Mouse (Mus musculus): ENCODE data around the gene Wdr78. TPM values are rescaled to one million over a fixed set of nuclear protein-coding genes. Genes with fewer than 3 reads are reported as not detected.

Gene Wdr78
- total and polyA plus RNA-seq, 2 experiments from 2014 or later: 2.8 to 5.1 TPM

GRCm38 (mm10) chr4:103013490-103013889, 100.9 kb downstream of the Wdr78 start:
- 4% methylated on average over 4 of the region's 4 CpGs for WGBS
- Histone ChIP-seq H3K9ac (replicated peaks; ENCODE audit: low read length, poor library complexity, severe bottlenecking) (no peak overlapping the region), H3K9me3 (ENCODE audit: low read length) (no peaks in the 10 kb centered on the region), H3K4me3 (ENCODE audit: low read depth, low read length) (no peak overlapping the region), H3K27me3 (ENCODE audit: insufficient read depth, low read length) (no peaks in the 10 kb centered on the region), H3K36me3 (ENCODE audit: insufficient read depth, low read length) (no peaks in the 10 kb centered on the region), H3K4me1 (ENCODE audit: insufficient read depth, low read length) (no peaks in the 10 kb centered on the region; the same call in 1 of the 2 replicates), H3K4me2 (ENCODE audit: low read depth, low read length, poor library complexity, severe bottlenecking) (0 out of 2 replicates have a peak overlapping the region, but pooled peaks have one; percentile 1), H3K27ac (ENCODE audit: low read depth, low read length) (no peak overlapping the region)
- ATAC-seq (ENCODE audit: low FRiP score): no peak
- peak; percentile 10 for DNase-seq (ENCODE audit: low spot score)
- TF ChIP-seq CTCF (IDR thresholded peaks at IDR 0.05): no peak

GRCm38 (mm10) chr4:103011823-103012222, 102.5 kb downstream of the Wdr78 start:
- no peak overlapping the region for H3K9ac ChIP-seq (replicated peaks; ENCODE audit: low read length, poor library complexity, severe bottlenecking)
- peak overlapping the region; percentile 18; the same call in 1 of the 2 replicates for H3K4me3 ChIP-seq (ENCODE audit: low read depth, low read length)
- peak; percentile 84 for ATAC-seq (ENCODE audit: low FRiP score)

GRCm38 (mm10) chr4:103010734-103011133, 103.6 kb downstream of the Wdr78 start:
- DNase-seq (ENCODE audit: low spot score): no peak
- no peak for ATAC-seq (ENCODE audit: low FRiP score)
- WGBS: 94% methylated on average over 4 of the region's 4 CpGs
- Histone ChIP-seq H3K4me1 (ENCODE audit: insufficient read depth, low read length) (no peaks in the 10 kb centered on the region; the same call in 1 of the 2 replicates), H3K27ac (ENCODE audit: low read depth, low read length) (no peak overlapping the region), H3K4me2 (ENCODE audit: low read depth, low read length, poor library complexity, severe bottlenecking) (no peak overlapping the region), H3K36me3 (ENCODE audit: insufficient read depth, low read length) (no peaks in the 10 kb centered on the region), H3K9me3 (ENCODE audit: low read length) (no peaks in the 10 kb centered on the region), H3K4me3 (ENCODE audit: low read depth, low read length) (no peak overlapping the region), H3K9ac (replicated peaks; ENCODE audit: low read length, poor library complexity, severe bottlenecking) (no peak overlapping the region), H3K27me3 (ENCODE audit: insufficient read depth, low read length) (no peaks in the 10 kb centered on the region)
- TF ChIP-seq CTCF (IDR thresholded peaks at IDR 0.05): no peak

More at GRCm38 (mm10) chr4:103011823-103012222, 102.5 kb downstream of the Wdr78 start:
- no peaks in the 10 kb centered on the region for H3K9me3 ChIP-seq (ENCODE audit: low read length)
- peak overlapping the region; percentile 32 for H3K4me2 ChIP-seq (ENCODE audit: low read depth, low read length, poor library complexity, severe bottlenecking)
- H3K27ac ChIP-seq (ENCODE audit: low read depth, low read length): peak overlapping the region; percentile 73
- DNase-seq (ENCODE audit: low spot score): peak; percentile 62
- no peaks in the 10 kb centered on the region for H3K36me3 ChIP-seq (ENCODE audit: insufficient read depth, low read length)
- TF ChIP-seq CTCF (IDR thresholded peaks at IDR 0.05): no peak
- H3K27me3 ChIP-seq (ENCODE audit: insufficient read depth, low read length): no peaks in the 10 kb centered on the region
- WGBS: 21% methylated on average over 7 of the region's 7 CpGs
- H3K4me1 ChIP-seq (ENCODE audit: insufficient read depth, low read length): no peaks in the 10 kb centered on the region; the same call in 1 of the 2 replicates

GRCm38 (mm10) chr4:103006943-103007418, 107.4 kb downstream of the Wdr78 start:
- Histone ChIP-seq H3K4me3 (ENCODE audit: low read depth, low read length) (no peak overlapping the region), H3K4me2 (ENCODE audit: low read depth, low read length, poor library complexity, severe bottlenecking) (no peak overlapping the region), H3K4me1 (ENCODE audit: insufficient read depth, low read length) (no peaks in the 10 kb centered on the region), H3K9ac (replicated peaks; ENCODE audit: low read length, poor library complexity, severe bottlenecking) (no peak overlapping the region), H3K9me3 (ENCODE audit: low read length) (no peaks in the 10 kb centered on the region), H3K27me3 (ENCODE audit: insufficient read depth, low read length) (no peaks in the 10 kb centered on the region), H3K36me3 (ENCODE audit: insufficient read depth, low read length) (no peaks in the 10 kb centered on the region), H3K27ac (ENCODE audit: low read depth, low read length) (no peak overlapping the region)
- WGBS: 7% methylated on average over 4 of the region's 4 CpGs
- DNase-seq (ENCODE audit: low spot score) (no peak), ATAC-seq (ENCODE audit: low FRiP score) (no peak)
- no peak for TF ChIP-seq CTCF (IDR thresholded peaks at IDR 0.05)

GRCm38 (mm10) chr4:103006266-103006665, 108.1 kb downstream of the Wdr78 start:
- Histone ChIP-seq H3K9ac (replicated peaks; ENCODE audit: low read length, poor library complexity, severe bottlenecking) (no peak overlapping the region), H3K4me3 (ENCODE audit: low read depth, low read length) (no peak overlapping the region), H3K4me2 (ENCODE audit: low read depth, low read length, poor library complexity, severe bottlenecking) (no peak overlapping the region), H3K27me3 (ENCODE audit: insufficient read depth, low read length) (no peaks in the 10 kb centered on the region), H3K36me3 (ENCODE audit: insufficient read depth, low read length) (no peaks in the 10 kb centered on the region), H3K9me3 (ENCODE audit: low read length) (no peaks in the 10 kb centered on the region), H3K4me1 (ENCODE audit: insufficient read depth, low read length) (no peaks in the 10 kb centered on the region), H3K27ac (ENCODE audit: low read depth, low read length) (no peak overlapping the region)
- 59% methylated on average over 5 of the region's 5 CpGs for WGBS
- no peak for TF ChIP-seq CTCF (IDR thresholded peaks at IDR 0.05)
- no peak for DNase-seq (ENCODE audit: low spot score)
- ATAC-seq (ENCODE audit: low FRiP score): no peak

GRCm38 (mm10) chr4:103005190-103005945, 109.0 kb downstream of the Wdr78 start:
- H3K9me3 ChIP-seq (ENCODE audit: low read length): no peaks in the 10 kb centered on the region
- H3K36me3 ChIP-seq (ENCODE audit: insufficient read depth, low read length): no peaks in the 10 kb centered on the region
- H3K27ac ChIP-seq (ENCODE audit: low read depth, low read length): no peak overlapping the region
- no peak for ATAC-seq (ENCODE audit: low FRiP score)
- H3K9ac ChIP-seq (replicated peaks; ENCODE audit: low read length, poor library complexity, severe bottlenecking): no peak overlapping the region
- DNase-seq (ENCODE audit: low spot score): no peak
- 62% methylated on average over 15 of the region's 15 CpGs for WGBS
- H3K4me1 ChIP-seq (ENCODE audit: insufficient read depth, low read length): no peaks in the 10 kb centered on the region
- H3K4me3 ChIP-seq (ENCODE audit: low read depth, low read length): no peak overlapping the region
- H3K4me2 ChIP-seq (ENCODE audit: low read depth, low read length, poor library complexity, severe bottlenecking): no peak overlapping the region
- no peak for TF ChIP-seq CTCF (IDR thresholded peaks at IDR 0.05)
- H3K27me3 ChIP-seq (ENCODE audit: insufficient read depth, low read length): no peaks in the 10 kb centered on the region
